11 mouse cellular contexts compared by ENCODE assay signal in genomic region chr7:142570565-142570964, GRCm38 (mm10). TPM values are rescaled to one million over a fixed set of nuclear protein-coding genes. Genes with fewer than 3 reads are reported as not detected.
DNase-seq lines count a peak whose midpoint lies in the region; ATAC-seq and TF ChIP-seq lines count a peak whose summit lies in the region.
"Had no signal": no experiment of that assay in that cellular context is flagged by ENCODE, and none has a peak within 500 bp of the region (broad histone marks: within the 10 kb centered on the region; RNA-seq: fewer than 3 reads in every experiment).

No protein-coding gene starts in this region.

- DNase-seq in embryo, embryonic 11 days = peak; percentile 66
- no peak for DNase-seq in liver, embryonic 14.5 days (ENCODE audit: low read depth in 3 of 3, low spot score in 3 of 3)
- DNase-seq in layer of hippocampus, adult 9-11 months = no peak
- no peak for DNase-seq in adrenal gland, adult 8-10 months
- DNase-seq: adrenal gland, postnatal 25 days; gastrocnemius, postnatal 10 days; kidney, adult 9 months had no signal

- no peak overlapping the region for H3K4me3 ChIP-seq in hindbrain, embryonic 12.5 days
- H3K4me3 ChIP-seq in hindbrain, embryonic 16.5 days (ENCODE audit: low read length) = no peak overlapping the region
- no peak overlapping the region for H3K4me3 ChIP-seq in embryonic facial prominence, embryonic 13.5 days
- H3K4me3 ChIP-seq in liver, embryonic 14.5 days (ENCODE audit: insufficient read depth in 1 of 2, low read depth in 2 of 2, low read length in 2 of 2) = no peak overlapping the region
- H3K4me3 ChIP-seq: neural tube, embryonic 12.5 days had no signal

- no peaks in the 10 kb centered on the region for H3K9me3 ChIP-seq in hindbrain, embryonic 12.5 days (replicated peaks)
- H3K9me3 ChIP-seq in hindbrain, embryonic 16.5 days (ENCODE audit: control insufficient read depth, low read length) = no peaks in the 10 kb centered on the region
- no peaks in the 10 kb centered on the region for H3K9me3 ChIP-seq in embryonic facial prominence, embryonic 13.5 days
- H3K9me3 ChIP-seq in liver, embryonic 14.5 days (ENCODE audit: control insufficient read depth, low read length) = no peaks in the 10 kb centered on the region
- H3K9me3 ChIP-seq: neural tube, embryonic 12.5 days had no signal

- H3K27ac ChIP-seq in hindbrain, embryonic 12.5 days = peak overlapping the region; percentile 75
- H3K27ac ChIP-seq in hindbrain, embryonic 16.5 days (ENCODE audit: low read depth, low read length) = no peak overlapping the region
- H3K27ac ChIP-seq in embryonic facial prominence, embryonic 13.5 days = peak overlapping the region; percentile 99
- H3K27ac ChIP-seq in liver, embryonic 14.5 days = no peak overlapping the region
- H3K27ac ChIP-seq: neural tube, embryonic 12.5 days had no signal

- H3K9ac ChIP-seq in hindbrain, embryonic 12.5 days = no peak overlapping the region
- no peak overlapping the region for H3K9ac ChIP-seq in hindbrain, embryonic 16.5 days (ENCODE audit: low read depth, low read length)
- H3K9ac ChIP-seq in embryonic facial prominence, embryonic 13.5 days = no peak overlapping the region
- H3K9ac ChIP-seq in liver, embryonic 14.5 days (replicated peaks) = no peak overlapping the region
- H3K9ac ChIP-seq: neural tube, embryonic 12.5 days had no signal

- no peaks in the 10 kb centered on the region for H3K36me3 ChIP-seq in hindbrain, embryonic 12.5 days
- no peaks in the 10 kb centered on the region for H3K36me3 ChIP-seq in hindbrain, embryonic 16.5 days (ENCODE audit: control insufficient read depth, insufficient read depth, low read length)
- H3K36me3 ChIP-seq in embryonic facial prominence, embryonic 13.5 days = no peaks in the 10 kb centered on the region
- no peaks in the 10 kb centered on the region for H3K36me3 ChIP-seq in liver, embryonic 14.5 days (replicated peaks; ENCODE audit: control insufficient read depth, insufficient read depth, low read depth)
- H3K36me3 ChIP-seq: neural tube, embryonic 12.5 days had no signal

- H3K27me3 ChIP-seq in hindbrain, embryonic 12.5 days = no peaks in the 10 kb centered on the region
- no peaks in the 10 kb centered on the region for H3K27me3 ChIP-seq in hindbrain, embryonic 16.5 days (replicated peaks; ENCODE audit: control insufficient read depth, insufficient read depth, low read length)
- H3K27me3 ChIP-seq in embryonic facial prominence, embryonic 13.5 days = no peaks in the 10 kb centered on the region
- no peaks in the 10 kb centered on the region for H3K27me3 ChIP-seq in liver, embryonic 14.5 days (ENCODE audit: control insufficient read depth, insufficient read depth, low read length)
- H3K27me3 ChIP-seq: neural tube, embryonic 12.5 days had no signal

- no peak for TF ChIP-seq EP300 in liver, embryonic 14.5 days (IDR thresholded peaks at IDR 0.05; ENCODE audit: low read depth)

- no peak for ATAC-seq in hindbrain, embryonic 12.5 days (ENCODE audit: low FRiP score)
- no peak for ATAC-seq in hindbrain, embryonic 16.5 days
- no peak for ATAC-seq in embryonic facial prominence, embryonic 13.5 days (ENCODE audit: insufficient number of reproducible peaks, insufficient read depth, low FRiP score, low TSS enrichment, low read depth)
- ATAC-seq in liver, embryonic 14.5 days (ENCODE audit: insufficient read depth) = peak; percentile 16; the same call in 1 of the 2 replicates

- peaks cover 53% of the 10 kb centered on the region for H3K4me1 ChIP-seq in hindbrain, embryonic 12.5 days
- H3K4me1 ChIP-seq in hindbrain, embryonic 16.5 days (ENCODE audit: control insufficient read depth, insufficient read depth, low read depth, low read length) = peaks cover 2% of the 10 kb centered on the region; the same call in 1 of the 2 replicates
- peaks cover 70% of the 10 kb centered on the region for H3K4me1 ChIP-seq in embryonic facial prominence, embryonic 13.5 days
- peaks cover 0 to 48% of the 10 kb centered on the region in 2 experiments; a peak in 2 of 4 replicates for H3K4me1 ChIP-seq in liver, embryonic 14.5 days (replicated peaks; ENCODE audit: control insufficient read depth in 2 of 2, insufficient read depth in 2 of 2, low read length in 1 of 2)

- TF ChIP-seq CTCF in liver, embryonic 14.5 days (IDR thresholded peaks at IDR 0.05; ENCODE audit: low read depth) = no peak

- WGBS in hindbrain, embryonic 12.5 days = 50% methylated on average over 9 of the region's 9 CpGs
- WGBS in hindbrain, embryonic 16.5 days = 87% methylated on average over 9 of the region's 9 CpGs
- WGBS in embryonic facial prominence, embryonic 13.5 days = 72% methylated on average over 9 of the region's 9 CpGs
- 61% methylated on average over 9 of the region's 9 CpGs for WGBS in liver, embryonic 14.5 days (ENCODE audit: insufficient replicate concordance)

- no peak overlapping the region for H3K4me2 ChIP-seq in hindbrain, embryonic 12.5 days (replicated peaks)
- H3K4me2 ChIP-seq in hindbrain, embryonic 16.5 days (ENCODE audit: low read length) = no peak overlapping the region
- H3K4me2 ChIP-seq in embryonic facial prominence, embryonic 13.5 days = no peak overlapping the region
- no peak overlapping the region for H3K4me2 ChIP-seq in liver, embryonic 14.5 days (ENCODE audit: low read depth)
- H3K4me2 ChIP-seq: neural tube, embryonic 12.5 days had no signal

RNA-seq across cellular contexts. Expression of gene Mrpl23, which starts 38.1 kb away (rescaled TPM):
- polyA plus RNA-seq in hindbrain, embryonic 12.5 days (2016; fragmentation: Nextera tagmentation; extraction: Ambion mirVana) = 8.4 and 13.4 TPM in 2 replicates
- polyA plus RNA-seq in hindbrain, embryonic 16.5 days (2015; fragmentation: Nextera tagmentation; extraction: Ambion mirVana) = 22.3 and 26.2 TPM in 2 replicates
- 36.0 and 36.7 TPM in 2 replicates for polyA plus RNA-seq in embryonic facial prominence, embryonic 13.5 days (2015; fragmentation: Nextera tagmentation; extraction: Ambion mirVana)
- 24.4 and 45.9 TPM in 2 replicates for polyA plus RNA-seq in liver, embryonic 14.5 days (2012; rRNA removed)
- polyA plus RNA-seq in liver, embryonic 14.5 days (2014; fragmentation: Nextera tagmentation; extraction: Ambion mirVana) = 11.1 and 14.4 TPM in 2 replicates
- 10 to 100 TPM in 1 of 4 experiments, 1 to 10 TPM in 3; 2.2 to 13.7 (median 4.8) TPM for total RNA-seq in adrenal gland, adult 8-10 months (2022)

Comparison
In these comparisons a context has a peak if more than half of its experiments do, and no peak if none do; other contexts are left out.
1. H3K27ac ChIP-seq: peak in hindbrain, embryonic 12.5 days (single experiment) and embryonic facial prominence, embryonic 13.5 days (single experiment); none in hindbrain, embryonic 16.5 days (single experiment) and liver, embryonic 14.5 days (single experiment).